Mouse (Mus musculus) lung, postnatal 0 days (tissue): Measurements from ENCODE around the gene Gigyf2. TPM values are rescaled to one million over a fixed set of nuclear protein-coding genes. Genes with fewer than 3 reads are reported as not detected.
A peak's percentile ranks its signal among the peaks of the same experiment; 100 is the strongest.
"Not testable (repeated sequence)": the region's sequence is repeated elsewhere in the genome, so short reads cannot be mapped to it uniquely, and the experiment has no call there.

Experiments used
- ATAC-seq: fragments of 200-750 bp; cut with Nextera tagmentation; 2 replicates; pipeline ENCODE4 v1.8.0; 2017; ENCODE audit warnings: moderate library complexity
- DNase-seq: peaks from one replicate; pipeline ENCODE4 v3.0.0-alpha.2; 2016; ENCODE audit warnings: low spot score
- H3K27ac ChIP-seq: fragments of 300-500 bp; sonication (generic); 2 replicates; pipeline ENCODE4 v1.5.1; 2014; ENCODE audit warnings: antibody characterized with exemption, mild to moderate bottlenecking, low read length, mixed read lengths
- H3K27me3 ChIP-seq: fragments of 300-500 bp; sonication (generic); replicated peaks from 2 replicates; pipeline ENCODE4 v1.6.1; 2014; ENCODE audit warnings: low read length, mixed read lengths; ENCODE audit not compliant: insufficient read depth
- H3K36me3 ChIP-seq: fragments of 300-500 bp; sonication (generic); 2 replicates; pipeline ENCODE4 v1.6.1; 2014; ENCODE audit warnings: low read length, mixed read lengths; ENCODE audit not compliant: insufficient read depth
- H3K4me1 ChIP-seq: fragments of 300-500 bp; sonication (generic); 2 replicates; pipeline ENCODE4 v1.6.1; 2014; ENCODE audit warnings: antibody characterized with exemption, low read depth, low read length, mixed read lengths; ENCODE audit not compliant: insufficient read depth
- H3K4me2 ChIP-seq: fragments of 300-500 bp; sonication (generic); replicated peaks from 2 replicates; pipeline ENCODE4 v1.6.1; 2014; ENCODE audit warnings: low read depth, mild to moderate bottlenecking, low read length, moderate library complexity, mixed read lengths
- H3K4me3 ChIP-seq: fragments of 300-500 bp; sonication (generic); 2 replicates; pipeline ENCODE4 v1.5.1; 2014; ENCODE audit warnings: low read depth, low read length
- H3K9ac ChIP-seq: fragments of 300-500 bp; sonication (generic); replicated peaks from 2 replicates; pipeline ENCODE4 v1.6.1; 2014; ENCODE audit warnings: low read depth, mild to moderate bottlenecking
- H3K9me3 ChIP-seq: fragments of 300-500 bp; sonication (generic); 2 replicates; pipeline ENCODE4 v1.6.1; 2016; ENCODE audit warnings: low read length, mixed read lengths
- CTCF ChIP-seq: IDR thresholded peaks from 2 replicates; pipeline ENCODE4 v1.5.1; 2016; ENCODE audit warnings: antibody characterized with exemption, mild to moderate bottlenecking
- EP300 ChIP-seq: IDR thresholded peaks from 2 replicates; pipeline ENCODE4 v1.6.1; 2016; ENCODE audit warnings: antibody characterized with exemption, mild to moderate bottlenecking, control low read depth
- WGBS: fragments of 180-500 bp; shearing (Covaris S2); extraction: QIAGEN DNeasy Blood & Tissue Kit; methylation state at CpG from one replicate; pipeline ENCODE4 v1.1.7; 2014; 5-methylcytosine and 5-hydroxymethylcytosine counted together
- polyA plus RNA-seq: library from polyadenylated mRNA; unstranded; fragments of >200 nt; fragmentation: Nextera tagmentation; extraction: Ambion mirVana; gene quantifications from 2 replicates; pipeline ENCODE4 v1.2.1, GENCODE M21; 2015

Gigyf2 gene
- polyA plus RNA-seq, 1 experiment from 2014 or later: 29.6 TPM

- no peak for ATAC-seq
- peak; percentile 68 for DNase-seq
- 37% methylated on average over 5 of the region's 5 CpGs for WGBS
- H3K4me1 ChIP-seq: no peaks in the 10 kb centered on the region
- no peak overlapping the region for H3K4me3 ChIP-seq
- no peaks in the 10 kb centered on the region for H3K9me3 ChIP-seq
- peaks cover 39% of the 10 kb centered on the region for H3K36me3 ChIP-seq
- TF ChIP-seq EP300 (no peak), CTCF (peak; percentile 77)
- no peak overlapping the region for H3K4me2 ChIP-seq
- no peaks in the 10 kb centered on the region for H3K27me3 ChIP-seq
- H3K27ac ChIP-seq: no peak overlapping the region
- no peak overlapping the region for H3K9ac ChIP-seq
Observed at GRCm38 (mm10) chr1:87447183-87448104, 120.6 kb downstream of the Gigyf2 start.

GRCm38 (mm10) chr1:87449432-87449831 is 122.6 kb downstream of the Gigyf2 start:
- H3K9me3 ChIP-seq: no peaks in the 10 kb centered on the region
- H3K9ac ChIP-seq: no peak overlapping the region
- no peak overlapping the region for H3K4me2 ChIP-seq
- WGBS: 82% methylated on average over 4 of the region's 4 CpGs
- no peak for ATAC-seq
- H3K4me3 ChIP-seq: no peak overlapping the region
- peaks cover 30% of the 10 kb centered on the region for H3K36me3 ChIP-seq
- no peak overlapping the region for H3K27ac ChIP-seq
- H3K27me3 ChIP-seq: no peaks in the 10 kb centered on the region
- no peak for TF ChIP-seq EP300
- no peak for TF ChIP-seq CTCF
- no peak for DNase-seq
- H3K4me1 ChIP-seq: no peaks in the 10 kb centered on the region

GRCm38 (mm10) chr1:87456425-87456824 is 129.6 kb downstream of the Gigyf2 start:
- ATAC-seq: no peak
- no peak overlapping the region for H3K4me2 ChIP-seq
- WGBS: 100% methylated on average over 1 of the region's 1 CpGs

GRCm38 (mm10) chr1:87458045-87458444 is 131.2 kb downstream of the Gigyf2 start:
- no peak for ATAC-seq
- H3K9ac ChIP-seq: no peak overlapping the region
- no peak overlapping the region for H3K4me2 ChIP-seq
- TF ChIP-seq EP300: no peak
- no peak for TF ChIP-seq CTCF
- 88% methylated on average over 4 of the region's 4 CpGs for WGBS
- no peak overlapping the region for H3K4me3 ChIP-seq
- H3K9me3 ChIP-seq: no peaks in the 10 kb centered on the region
- DNase-seq: no peak
- H3K36me3 ChIP-seq: no peaks in the 10 kb centered on the region
- H3K27me3 ChIP-seq: no peaks in the 10 kb centered on the region
- H3K27ac ChIP-seq: no peak overlapping the region
- no peaks in the 10 kb centered on the region for H3K4me1 ChIP-seq

More at GRCm38 (mm10) chr1:87456425-87456824, 129.6 kb downstream of the Gigyf2 start:
- Histone ChIP-seq H3K27me3 (no peaks in the 10 kb centered on the region), H3K27ac (no peak overlapping the region), H3K36me3 (no peaks in the 10 kb centered on the region), H3K9ac (no peak overlapping the region), H3K4me3 (no peak overlapping the region), H3K9me3 (no peaks in the 10 kb centered on the region), H3K4me1 (no peaks in the 10 kb centered on the region)
- TF ChIP-seq EP300: no peak
- DNase-seq: no peak

- H3K9me3 ChIP-seq, H3K9ac ChIP-seq, ATAC-seq, H3K27ac ChIP-seq, H3K4me1 ChIP-seq, H3K4me3 ChIP-seq, H3K27me3 ChIP-seq, H3K4me2 ChIP-seq, H3K36me3 ChIP-seq, DNase-seq: not testable (repeated sequence)
- 83% methylated on average over 6 of the region's 7 CpGs for whole genome bisulfite sequencing
Observed at GRCm38 (mm10) chr1:87459856-87460255, 133.1 kb downstream of the Gigyf2 start.

- DNase-seq (no peak), ATAC-seq (no peak)
- 65% methylated on average over 9 of the region's 9 CpGs for WGBS
- Histone ChIP-seq H3K9ac (no peak overlapping the region), H3K4me2 (no peak overlapping the region), H3K9me3 (no peaks in the 10 kb centered on the region), H3K4me1 (no peaks in the 10 kb centered on the region), H3K36me3 (no peaks in the 10 kb centered on the region), H3K27ac (no peak overlapping the region), H3K4me3 (no peak overlapping the region), H3K27me3 (no peaks in the 10 kb centered on the region)
- TF ChIP-seq CTCF (no peak), EP300 (no peak)
Observed at GRCm38 (mm10) chr1:87467469-87467868, 140.7 kb downstream of the Gigyf2 start.
